Mouse (Mus musculus) layer of hippocampus, adult 18-20 months (tissue): Measurements from ENCODE around the gene Manba. TPM values are rescaled to one million over a fixed set of nuclear protein-coding genes. Genes with fewer than 3 reads are reported as not detected.

Experiments
- DNase-seq, 2 experiments: peaks; one replicate each; pipeline ENCODE4 v3.0.0; 2022; ENCODE audit warnings: low spot score in 2 of 2
- total RNA-seq, 2 experiments: library from RNA; stranded (reverse); gene quantifications; 2 replicates each; pipeline ENCODE4 v1.2.3; 2021

Manba gene
- total RNA-seq, 2 experiments from 2014 or later: 8.5 TPM

DNA sequence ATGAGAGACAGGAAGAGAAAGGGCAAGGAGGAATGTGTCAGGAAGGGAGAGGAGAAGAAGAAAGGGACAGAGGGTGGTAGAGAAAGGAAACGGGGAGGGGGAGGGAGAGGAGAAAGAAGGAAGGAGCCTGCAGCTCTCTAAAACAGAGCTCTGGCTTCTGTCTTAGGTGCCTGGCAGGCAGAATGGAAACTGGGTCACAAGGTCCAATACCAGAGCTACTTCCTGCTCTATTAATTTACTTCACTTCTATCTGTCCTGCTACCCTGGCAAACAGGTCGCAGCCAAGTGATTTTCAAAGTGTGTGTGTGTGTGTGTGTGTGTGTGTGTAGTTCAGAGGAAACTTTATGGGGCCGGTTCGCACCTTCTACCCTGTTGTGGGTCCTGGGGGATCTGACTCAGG, 93.8 kb downstream of the Manba start:
- DNase-seq: no peak

DNA sequence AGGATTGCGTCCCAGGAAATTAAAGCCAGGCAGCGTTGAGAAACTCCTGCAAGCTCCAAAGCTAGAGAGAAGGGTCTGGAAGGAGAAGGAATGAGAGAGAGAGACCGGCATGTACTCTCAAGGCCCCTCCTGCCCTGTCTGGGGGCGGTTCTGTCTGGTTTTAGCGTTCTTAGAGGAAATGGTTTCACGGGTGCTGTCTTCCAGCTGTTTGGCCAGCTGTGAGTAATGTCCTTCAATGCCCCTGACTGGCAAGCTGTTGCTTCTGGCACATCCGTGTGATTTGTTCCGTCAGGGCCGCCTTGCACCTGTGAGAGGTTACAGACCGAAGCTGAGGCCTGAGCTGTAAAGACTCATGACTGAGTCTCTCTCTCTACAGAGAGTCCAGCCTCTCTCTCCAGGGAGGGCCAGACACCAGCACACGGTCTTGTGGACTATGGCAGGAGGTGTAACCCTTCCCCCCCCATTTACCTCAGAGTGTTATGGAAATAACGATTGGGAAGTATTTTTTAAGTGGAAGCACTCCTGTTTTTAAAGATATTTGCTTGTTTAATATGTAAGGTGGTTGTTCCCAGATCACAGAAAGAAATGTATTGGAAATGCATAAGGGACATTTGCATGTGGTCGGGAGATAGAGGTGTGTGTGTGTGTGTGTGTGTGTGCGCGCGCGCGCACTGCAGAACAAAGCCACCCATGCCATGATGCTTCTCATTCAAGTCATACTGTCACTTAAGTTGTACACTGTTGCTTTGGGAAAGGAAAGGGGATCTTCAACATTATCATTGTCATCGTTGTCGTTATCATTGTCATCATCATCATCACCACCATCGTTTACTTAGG, 95.2 kb downstream of the Manba start:
- DNase-seq: no peak

DNA sequence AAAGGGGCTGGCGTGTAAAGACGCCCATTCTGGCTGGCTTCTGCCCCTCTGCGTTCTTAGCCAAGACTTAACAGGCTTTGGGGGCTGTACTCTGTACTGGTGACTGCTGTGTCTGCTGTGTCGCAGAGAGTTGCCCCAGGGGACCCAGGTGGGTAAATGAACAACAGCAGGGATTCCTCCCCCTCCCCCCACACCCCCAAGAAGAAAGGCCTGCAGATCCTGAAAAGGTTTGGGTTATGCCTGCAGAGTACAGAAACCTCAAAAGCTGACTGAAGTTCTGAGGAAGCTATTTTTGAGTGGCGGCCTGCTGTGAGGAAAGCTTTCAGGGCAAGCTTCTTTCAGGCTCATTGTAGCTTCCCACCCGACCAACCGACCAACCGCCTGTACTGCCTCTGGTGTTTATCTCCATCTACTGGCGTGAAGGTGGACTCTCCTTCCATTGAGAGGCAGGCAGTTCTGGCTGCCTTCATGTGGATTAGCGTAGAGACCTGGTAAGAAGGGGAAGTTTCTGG, 96.3 kb downstream of the Manba start:
- DNase-seq: peak in 1 of 2 experiments; percentile 50

DNA sequence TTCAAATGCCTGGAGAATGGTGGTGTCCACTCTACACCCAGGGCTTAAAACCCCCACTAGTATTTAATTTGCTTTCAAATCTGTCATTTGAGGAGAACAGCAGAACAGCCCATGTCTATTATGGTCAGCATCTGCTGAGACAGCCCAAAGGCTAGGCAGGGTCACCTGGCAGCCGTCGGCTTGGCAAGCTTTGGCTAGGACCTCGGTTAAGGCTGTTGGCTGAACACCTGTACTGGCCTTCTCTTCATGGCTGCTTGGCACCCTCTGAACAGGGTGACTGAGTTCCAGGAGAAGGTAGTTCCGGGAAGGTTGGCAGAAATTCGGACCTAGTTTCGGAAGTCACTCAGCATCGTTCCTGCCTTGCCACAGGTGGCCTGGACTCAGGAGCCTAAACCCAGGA, 96.8 kb downstream of the Manba start:
- no peak for DNase-seq

DNA sequence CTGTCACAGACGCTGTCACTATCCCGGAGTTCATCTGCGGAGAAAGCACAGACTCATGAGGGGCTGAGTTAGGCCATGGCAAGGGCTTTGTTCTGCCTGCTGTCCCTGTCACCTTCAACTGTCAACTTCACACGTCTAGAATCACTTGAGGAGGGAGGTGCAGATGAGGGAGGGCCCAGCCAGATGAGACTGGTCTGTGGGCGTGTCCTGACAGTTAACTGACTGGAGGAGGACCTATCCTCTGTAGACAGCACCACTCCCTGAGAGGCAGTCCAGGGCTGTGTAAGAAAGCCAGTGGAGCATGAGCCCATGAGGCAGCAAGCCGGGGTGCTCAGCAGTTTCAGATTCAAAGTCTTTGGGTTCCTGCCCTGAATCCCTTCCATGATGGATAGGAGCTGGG, 100.1 kb downstream of the Manba start:
- no peak for DNase-seq

DNA sequence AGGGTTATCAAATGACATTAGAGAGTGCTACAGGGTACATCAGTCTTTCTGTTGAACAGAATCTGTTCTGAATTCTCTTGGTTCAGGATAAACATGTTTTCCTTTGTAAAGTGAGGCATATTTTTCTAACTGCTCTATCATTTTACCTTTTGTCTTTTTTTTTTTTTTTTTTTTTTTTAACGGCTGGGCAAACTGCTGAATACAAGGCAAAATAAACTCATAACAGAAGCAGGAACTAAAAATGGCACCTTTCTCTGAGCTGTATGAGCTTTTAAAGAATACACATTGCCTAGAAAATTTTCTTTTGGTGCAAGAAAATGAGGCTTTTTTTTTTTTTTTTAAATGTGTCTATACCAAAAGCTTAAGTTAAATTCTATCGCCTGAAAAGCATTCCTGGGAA, 100.6 kb downstream of the Manba start:
- DNase-seq: no peak

DNA sequence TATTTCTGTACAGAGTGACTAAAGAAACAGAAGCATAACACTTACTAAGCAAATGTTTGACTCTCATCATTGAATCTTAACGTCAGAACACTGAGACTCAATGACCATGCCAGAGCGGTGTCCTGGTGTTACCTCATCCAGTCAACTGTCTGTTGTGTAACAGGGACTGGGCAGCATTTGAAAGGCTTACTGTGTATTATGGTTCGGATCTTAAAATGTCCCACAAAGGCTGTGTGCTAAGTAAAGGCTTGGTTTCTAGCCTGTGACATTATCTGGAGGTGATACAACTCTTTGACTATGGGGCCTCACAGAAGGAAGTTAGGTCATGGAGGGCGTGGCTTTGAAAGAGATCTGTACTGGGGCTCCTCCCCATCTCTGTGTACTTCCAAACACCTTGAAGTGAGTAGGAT, 101.1 kb downstream of the Manba start:
- DNase-seq: no peak

DNA sequence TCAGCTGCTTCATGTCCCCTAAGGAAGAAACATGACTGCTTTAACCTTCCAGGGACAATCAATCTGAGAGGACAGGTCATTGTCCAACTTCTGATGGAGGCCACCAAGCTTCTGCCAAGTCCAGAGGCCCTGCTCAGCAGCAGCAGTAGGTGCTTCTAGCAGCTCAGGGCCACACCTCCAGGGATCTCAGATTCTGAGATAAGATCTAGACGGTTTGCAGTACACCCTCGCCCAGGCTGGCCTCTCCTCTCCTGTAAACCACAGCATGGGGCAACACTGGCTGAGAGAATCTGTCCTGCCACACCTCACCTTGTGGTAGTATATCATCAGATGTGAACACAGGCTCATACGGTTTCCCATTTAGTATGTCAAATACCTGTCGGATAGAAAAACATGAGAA, 105.1 kb downstream of the Manba start:
- DNase-seq: no peak

DNA sequence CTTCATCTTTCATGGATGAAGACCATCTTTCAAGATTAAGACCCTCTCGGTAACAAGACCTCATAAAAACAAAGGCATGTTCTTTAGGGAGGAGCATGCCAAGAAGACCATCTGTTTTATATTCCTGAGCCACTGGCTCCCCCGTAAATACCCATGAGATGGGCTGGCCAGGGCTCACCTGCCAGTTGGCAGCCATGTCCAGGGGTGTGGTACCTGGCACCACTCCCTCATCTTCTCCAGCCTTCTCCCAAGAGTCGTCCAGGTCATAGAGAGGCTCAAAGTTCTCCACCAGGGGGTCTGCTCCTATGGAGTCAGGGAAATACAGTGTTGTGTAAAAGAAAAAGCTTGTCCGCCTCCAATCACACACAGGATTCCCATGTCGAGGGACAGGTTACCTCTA, 106.0 kb downstream of the Manba start:
- DNase-seq: no peak

DNA sequence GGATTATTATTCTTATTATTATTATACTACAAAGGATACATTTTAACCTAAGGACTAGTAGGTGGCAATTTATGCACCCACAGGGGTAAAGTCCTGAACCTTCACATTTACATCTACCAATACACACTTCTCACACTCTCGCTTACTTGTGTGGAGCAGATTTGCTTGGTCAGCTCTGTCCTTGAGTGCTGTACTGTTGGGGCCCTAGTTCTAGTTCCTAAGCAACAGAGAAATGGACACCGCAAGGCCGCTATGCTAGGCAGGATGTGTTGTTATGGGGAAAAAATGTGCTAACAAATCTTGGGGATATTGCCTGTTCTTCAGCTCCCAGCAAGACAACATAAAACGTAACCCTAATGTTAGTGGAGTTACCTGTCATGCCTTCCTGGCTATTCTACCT, 106.6 kb downstream of the Manba start:
- DNase-seq: no peak

DNA sequence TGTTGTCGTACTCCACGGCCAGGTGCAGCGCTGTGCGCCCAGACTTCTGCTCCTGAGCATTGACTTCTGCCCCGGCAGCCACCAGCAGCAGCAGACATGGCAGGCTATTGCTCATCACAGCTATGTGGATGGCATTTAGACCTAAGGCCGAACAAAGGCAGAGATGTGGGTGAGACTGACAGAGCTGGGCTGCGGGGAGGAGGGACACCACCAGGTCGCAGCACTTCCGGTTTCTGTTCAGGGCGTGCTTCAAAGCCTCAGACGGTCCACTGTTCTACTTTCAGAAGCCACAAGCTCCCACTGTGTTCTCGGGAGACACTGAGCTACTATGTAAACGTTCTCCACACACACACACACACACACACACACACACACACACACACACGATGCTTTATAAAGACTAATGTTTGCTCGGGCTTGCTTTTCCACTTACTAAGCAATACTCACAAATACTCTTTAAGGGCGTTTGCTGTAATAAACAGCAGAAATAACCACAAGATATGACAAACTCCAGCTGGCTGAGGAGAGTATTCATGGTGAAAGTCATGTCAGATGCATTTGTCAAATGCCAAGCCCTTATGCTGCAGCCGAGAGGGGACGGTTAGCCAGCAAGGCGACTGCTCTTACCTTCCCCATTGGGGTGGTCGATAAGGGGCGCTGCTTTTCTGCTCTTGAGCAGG, 109.0 kb downstream of the Manba start:
- DNase-seq: no peak

DNA sequence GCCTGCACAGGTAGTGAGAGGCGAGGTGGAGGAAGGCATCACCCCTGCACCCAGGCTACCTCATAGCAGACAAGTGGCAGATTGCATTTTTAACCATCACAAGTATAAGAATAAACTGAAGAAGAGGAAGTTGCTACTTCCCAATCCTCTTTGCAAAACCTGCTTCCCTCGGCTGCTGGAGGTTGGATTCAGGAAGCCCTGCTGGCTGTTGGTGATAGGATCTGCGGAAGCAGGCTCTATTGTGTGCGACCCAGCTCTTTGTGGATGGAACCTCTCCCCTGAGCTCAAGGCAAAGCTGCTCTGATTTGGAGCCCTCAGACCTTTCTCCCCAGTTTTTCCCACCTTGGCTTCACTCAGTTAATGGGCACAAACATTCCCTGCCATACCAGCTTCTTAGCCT, 111.6 kb downstream of the Manba start:
- no peak for DNase-seq

DNA sequence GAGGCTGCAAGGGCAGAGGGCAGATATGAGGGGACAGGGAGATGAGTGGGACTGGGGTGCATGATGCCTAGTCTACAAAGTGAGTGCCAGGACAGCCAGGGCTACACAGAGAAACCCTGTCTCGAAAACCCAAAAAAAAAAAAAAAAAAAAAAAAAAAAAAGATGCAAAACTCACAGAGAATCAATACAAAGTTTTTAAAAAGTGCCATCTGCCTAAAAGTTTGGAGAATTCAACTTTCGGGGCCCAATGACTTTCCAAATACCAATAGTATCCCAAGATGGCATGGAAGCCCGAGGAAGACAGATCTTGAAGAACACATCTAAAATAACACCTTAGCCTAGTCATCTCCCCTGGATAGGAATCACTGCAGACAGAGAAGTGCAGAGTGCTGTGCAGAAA, 112.9 kb downstream of the Manba start:
- DNase-seq: no peak

DNA sequence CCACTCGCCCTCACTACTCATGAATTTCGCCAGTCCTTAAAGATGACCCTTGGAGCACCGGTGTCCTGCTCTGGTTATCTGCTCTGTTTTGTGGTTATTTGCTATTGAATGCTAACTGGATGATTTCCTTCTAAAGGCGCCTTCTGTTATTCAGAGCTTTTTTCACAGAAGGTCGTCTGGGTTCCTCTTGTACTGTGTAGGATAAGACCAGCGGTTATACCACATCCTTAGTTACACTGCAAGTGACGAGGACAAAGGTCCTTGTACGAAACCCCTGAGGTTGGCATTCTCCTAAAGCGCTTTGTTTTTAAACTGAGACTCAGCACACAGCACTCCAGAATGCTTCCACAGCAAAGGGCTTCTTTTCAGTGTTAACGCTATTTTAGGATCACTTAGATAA, 117.3 kb downstream of the Manba start:
- DNase-seq: no peak

DNA sequence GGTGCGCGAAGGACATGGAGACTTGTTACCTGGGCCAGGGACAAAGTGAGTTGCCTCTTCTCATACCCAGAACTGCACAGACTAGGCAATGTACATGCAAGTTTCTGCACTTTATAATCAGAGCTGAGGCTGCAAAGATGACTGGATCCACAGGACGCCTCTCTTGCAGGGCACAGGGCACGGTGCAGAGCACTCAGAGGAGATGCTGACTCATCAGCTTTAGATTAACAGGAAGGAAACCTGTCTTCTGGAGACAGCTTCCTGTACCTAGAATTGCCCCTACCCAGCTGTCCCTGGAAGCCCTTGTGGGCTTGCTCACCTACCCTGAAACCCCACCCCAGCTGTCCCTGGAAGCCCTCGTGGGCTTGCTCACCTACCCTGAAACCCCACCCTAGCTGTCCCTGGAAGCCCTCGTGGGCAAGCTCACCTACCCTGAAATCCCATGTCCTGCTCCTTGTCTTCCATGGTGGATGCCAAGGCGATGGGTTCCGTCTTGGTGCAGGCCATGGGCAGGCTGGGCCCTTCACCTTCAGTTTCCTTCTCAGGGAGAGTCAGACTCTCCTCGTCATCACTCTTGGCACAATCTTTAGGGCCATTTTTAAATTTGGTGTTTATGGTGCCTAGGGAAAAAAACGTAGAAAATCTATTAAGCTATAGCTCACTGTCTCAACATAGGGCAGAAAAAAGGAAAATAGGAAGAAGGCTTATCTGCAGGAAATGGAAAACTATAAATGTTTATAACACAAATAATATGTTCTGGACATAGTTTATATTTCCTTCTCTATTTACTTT, 119.4 kb downstream of the Manba start:
- no peak for DNase-seq

DNA sequence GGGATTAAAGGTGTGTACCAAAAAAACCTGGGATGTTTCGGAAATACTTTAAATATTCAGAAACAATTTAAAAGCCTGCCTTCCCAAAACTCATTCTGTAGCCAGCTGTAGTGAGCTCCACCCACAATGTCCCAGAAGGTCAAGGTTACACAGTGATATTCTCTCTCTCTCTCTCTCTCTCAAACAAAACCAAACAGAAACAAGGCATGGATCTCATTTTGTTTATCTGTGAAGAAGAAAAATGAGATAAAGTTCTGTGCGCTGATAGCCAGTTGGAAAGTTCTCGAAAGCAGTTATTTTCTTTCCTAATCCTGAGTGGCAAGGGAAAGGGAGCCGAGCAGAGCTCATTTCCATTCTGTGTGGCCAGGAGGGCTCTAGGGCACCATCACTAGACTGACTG, 120.1 kb downstream of the Manba start:
- DNase-seq: no peak

DNA sequence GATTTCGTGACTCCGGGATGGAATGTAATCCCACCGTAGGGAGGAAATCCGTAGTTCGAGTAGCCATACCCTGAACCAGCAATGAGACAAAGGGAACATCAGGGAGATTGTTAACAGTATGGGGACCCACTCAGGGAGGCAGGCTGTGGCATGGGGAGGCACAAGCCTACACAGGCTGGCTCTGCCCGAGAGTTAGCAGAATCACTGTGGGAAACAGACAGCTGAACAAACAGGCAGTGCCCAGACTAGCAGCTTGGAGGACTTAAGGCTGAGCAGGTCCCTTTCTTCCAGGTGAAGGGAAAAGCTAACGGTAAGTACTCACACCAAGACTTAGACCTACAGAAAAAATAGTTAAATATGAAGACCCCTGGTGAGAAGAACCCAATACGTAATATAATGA, 121.2 kb downstream of the Manba start:
- DNase-seq: no peak

DNA sequence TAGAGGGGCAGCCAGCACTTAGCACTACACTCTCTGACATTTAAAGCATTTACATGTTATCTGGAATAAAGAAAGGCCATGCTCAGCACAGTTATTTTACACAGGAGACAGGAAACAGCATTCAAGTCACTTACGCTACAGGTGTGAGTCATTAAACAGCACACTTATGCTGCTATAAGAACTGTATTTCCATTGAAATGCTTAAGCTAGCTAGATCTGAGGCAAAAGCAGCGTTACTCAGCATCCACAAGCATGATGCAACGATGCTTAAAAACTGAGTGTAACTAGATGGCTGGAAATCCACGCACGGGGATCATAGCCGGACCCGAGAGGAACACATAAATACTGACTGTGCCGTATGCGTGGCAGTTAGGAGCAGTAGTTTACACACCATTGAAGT, 121.6 kb downstream of the Manba start:
- DNase-seq: no peak

DNA sequence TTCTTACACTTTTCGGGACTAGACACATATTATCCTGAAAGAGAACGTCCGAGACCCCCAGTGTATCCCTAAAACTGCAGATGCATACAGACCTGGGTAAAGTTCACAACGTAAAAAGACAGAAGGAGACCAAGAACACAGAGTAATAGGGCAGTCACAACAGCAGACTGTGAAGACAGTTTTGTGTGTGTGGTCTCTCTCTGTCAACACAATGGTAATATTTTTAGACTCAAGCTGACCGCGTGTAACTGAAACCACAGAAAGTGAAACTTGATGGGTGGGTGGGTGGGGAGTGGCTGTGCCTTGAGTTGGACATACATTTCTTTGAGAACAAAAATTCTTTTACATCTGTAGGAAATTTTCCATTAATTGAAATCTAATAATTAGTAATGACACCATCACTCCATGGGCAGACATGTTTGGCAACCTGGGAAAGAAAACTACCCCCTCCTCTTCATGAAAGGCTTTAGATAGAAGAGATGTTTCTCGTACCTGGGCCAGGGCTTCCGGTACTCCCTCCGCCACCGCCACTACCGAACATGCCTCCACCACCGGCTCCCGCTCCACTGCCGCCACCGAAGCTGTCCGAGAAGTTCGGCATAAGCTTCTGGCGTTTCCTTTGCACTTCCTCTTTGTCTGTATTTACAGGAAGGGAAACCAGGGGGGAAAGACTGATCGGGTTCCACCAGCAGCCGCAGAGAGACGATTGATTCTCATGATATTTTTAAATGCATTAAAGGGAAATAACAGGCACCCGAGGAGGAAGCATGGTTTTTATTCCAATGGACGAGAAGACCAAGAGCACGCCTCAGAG, 122.5 kb downstream of the Manba start:
- DNase-seq: no peak

DNA sequence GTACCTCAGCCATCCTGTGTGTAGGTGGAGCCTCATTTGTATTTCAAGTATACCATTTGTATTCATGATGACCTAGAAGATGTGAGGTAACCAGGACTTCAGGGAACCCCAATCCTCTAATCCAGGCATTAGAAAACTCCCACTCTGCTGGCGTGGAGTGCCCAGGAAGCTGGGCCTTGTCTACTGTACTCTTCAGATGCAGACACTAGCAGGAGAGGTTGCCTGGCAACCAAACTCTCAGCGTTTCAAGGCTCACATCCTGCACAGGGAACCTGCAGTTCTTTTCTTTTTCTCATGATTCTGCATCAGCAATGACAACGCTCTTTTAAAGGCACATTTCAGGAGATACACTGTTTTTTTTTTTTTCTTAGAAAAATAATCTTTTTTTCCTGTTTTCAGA, 124.8 kb downstream of the Manba start:
- DNase-seq: peak; percentile 59 to 76

DNA sequence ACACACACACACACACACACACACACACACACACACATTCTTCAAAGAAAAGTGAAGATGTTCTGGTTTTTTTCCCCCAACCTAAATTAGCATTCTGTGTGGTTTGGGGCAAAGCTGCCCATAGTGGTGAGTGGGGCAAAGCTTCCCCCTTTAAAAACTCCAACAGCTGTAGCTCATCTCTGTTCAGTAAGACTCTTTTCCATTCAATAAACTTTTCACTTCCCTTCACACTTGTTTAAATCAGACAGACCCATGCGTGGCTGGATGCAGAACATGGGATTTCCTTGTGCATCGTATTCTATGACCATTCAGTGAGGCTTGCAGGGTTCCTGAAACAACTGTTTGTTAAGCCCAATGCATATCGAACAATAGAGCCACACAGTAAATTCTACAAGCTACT, 129.0 kb downstream of the Manba start:
- DNase-seq: no peak
